ENCODE assay signal across 16 mouse cellular contexts in genomic region chr11:16742821-16743220, GRCm38 (mm10). TPM values are rescaled to one million over a fixed set of nuclear protein-coding genes. Genes with fewer than 3 reads are reported as not detected.
"Had no signal": no experiment of that assay in that cellular context is flagged by ENCODE, and none has a peak within 500 bp of the region (broad histone marks: within the 10 kb centered on the region; RNA-seq: fewer than 3 reads in every experiment).

No protein-coding gene starts in this region.

- ATAC-seq: midbrain, embryonic 16.5 days had no signal

- H3K36me3 ChIP-seq: limb, embryonic 15.5 days; liver, embryonic 13.5 days; liver, embryonic 15.5 days; midbrain, embryonic 12.5 days; neural tube, embryonic 12.5 days; stomach, embryonic 15.5 days had no signal

- H3K4me3 ChIP-seq: limb, embryonic 15.5 days; liver, embryonic 13.5 days; liver, embryonic 15.5 days; midbrain, embryonic 12.5 days; neural tube, embryonic 12.5 days; stomach, embryonic 15.5 days had no signal

- H3K4me2 ChIP-seq: limb, embryonic 15.5 days; liver, embryonic 13.5 days; liver, embryonic 15.5 days; lung, embryonic 14.5 days; midbrain, embryonic 12.5 days; neural tube, embryonic 12.5 days; stomach, embryonic 15.5 days had no signal

- DNase-seq: liver, embryonic 13.5 days; lung, adult 18-20 months; lung, embryonic 14.5 days; lung, postnatal 4 days; midbrain, embryonic 14.5 days; right cerebral cortex, postnatal 14 days; thymus, adult 2 months; thymus, postnatal 25 days; thymus, postnatal 4 days had no signal

- H3K9ac ChIP-seq: limb, embryonic 15.5 days; liver, embryonic 13.5 days; liver, embryonic 15.5 days; lung, embryonic 14.5 days; midbrain, embryonic 12.5 days; neural tube, embryonic 12.5 days; stomach, embryonic 15.5 days had no signal

- H3K27ac ChIP-seq: limb, embryonic 15.5 days; liver, embryonic 13.5 days; liver, embryonic 15.5 days; midbrain, embryonic 12.5 days; neural tube, embryonic 12.5 days; stomach, embryonic 15.5 days had no signal

- H3K27me3 ChIP-seq: limb, embryonic 15.5 days; liver, embryonic 13.5 days; liver, embryonic 15.5 days; midbrain, embryonic 12.5 days; neural tube, embryonic 12.5 days; stomach, embryonic 15.5 days had no signal

- H3K4me1 ChIP-seq: limb, embryonic 15.5 days; liver, embryonic 13.5 days; liver, embryonic 15.5 days; midbrain, embryonic 12.5 days; neural tube, embryonic 12.5 days; stomach, embryonic 15.5 days had no signal

- H3K9me3 ChIP-seq: limb, embryonic 15.5 days; liver, embryonic 13.5 days; liver, embryonic 15.5 days; midbrain, embryonic 12.5 days; neural tube, embryonic 12.5 days; stomach, embryonic 15.5 days had no signal

RNA-seq across cellular contexts. Expression of gene Egfr, which starts 9.2 kb away (rescaled TPM):
- total RNA-seq: megakaryocyte-erythroid progenitor cell, adult 5-6 weeks had no signal
